Mouse (Mus musculus) brain, adult 2 months (tissue): Measurements from ENCODE around the gene Fads6.
A peak's percentile ranks its signal among the peaks of the same experiment; 100 is the strongest.

Experiments used
- DNase-seq: peaks from one replicate; pipeline ENCODE4 v3.0.0; 2011; ENCODE audit warnings: low read depth, low spot score

The Fads6 gene

GRCm38 (mm10) chr11:115251258-115251657 lies 46.2 kb downstream of the Fads6 start:
- no peak for DNase-seq

- no peak for DNase-seq
Observed at GRCm38 (mm10) chr11:115250405-115251090, 46.9 kb downstream of the Fads6 start.

GRCm38 (mm10) chr11:115249721-115250404 lies 47.6 kb downstream of the Fads6 start:
- peak; percentile 46 for DNase-seq

GRCm38 (mm10) chr11:115247945-115248344 lies 49.5 kb downstream of the Fads6 start:
- no peak for DNase-seq

- peak; percentile 24 for DNase-seq
Observed at GRCm38 (mm10) chr11:115247240-115247639, 50.2 kb downstream of the Fads6 start.

- peak; percentile 57 for DNase-seq
Observed at GRCm38 (mm10) chr11:115246386-115246785, 51.1 kb downstream of the Fads6 start.

GRCm38 (mm10) chr11:115244840-115245239 lies 52.6 kb downstream of the Fads6 start:
- DNase-seq: no peak

GRCm38 (mm10) chr11:115243783-115244182 lies 53.7 kb downstream of the Fads6 start:
- DNase-seq: no peak

- DNase-seq: no peak
Observed at GRCm38 (mm10) chr11:115242746-115243145, 54.7 kb downstream of the Fads6 start.

- DNase-seq: peak; percentile 59
Observed at GRCm38 (mm10) chr11:115241402-115241801, 56.1 kb downstream of the Fads6 start.

GRCm38 (mm10) chr11:115236570-115236969 lies 60.9 kb downstream of the Fads6 start:
- no peak for DNase-seq

GRCm38 (mm10) chr11:115234320-115235044 lies 63.0 kb downstream of the Fads6 start:
- DNase-seq: no peak

GRCm38 (mm10) chr11:115233526-115234290 lies 63.8 kb downstream of the Fads6 start:
- DNase-seq: peak; percentile 55

GRCm38 (mm10) chr11:115232889-115233288 lies 64.6 kb downstream of the Fads6 start:
- no peak for DNase-seq

- DNase-seq: peak; percentile 57
Observed at GRCm38 (mm10) chr11:115231924-115232323, 65.5 kb downstream of the Fads6 start.

- no peak for DNase-seq
Observed at GRCm38 (mm10) chr11:115231168-115231915, 66.1 kb downstream of the Fads6 start.
